Comparison of ENCODE assay signal across 26 mouse cellular contexts in genomic region chr2:172354761-172355160, GRCm38 (mm10). TPM values are rescaled to one million over a fixed set of nuclear protein-coding genes. Genes with fewer than 3 reads are reported as not detected.
DNase-seq lines count a peak whose midpoint lies in the region; ATAC-seq and TF ChIP-seq lines count a peak whose summit lies in the region.
"Had no signal": no experiment of that assay in that cellular context is flagged by ENCODE, and none has a peak within 500 bp of the region (broad histone marks: within the 10 kb centered on the region; RNA-seq: fewer than 3 reads in every experiment).

No protein-coding gene starts in this region.

- no peak overlapping the region for H3K4me2 ChIP-seq in hindbrain, embryonic 12.5 days (replicated peaks)
- no peak overlapping the region for H3K4me2 ChIP-seq in hindbrain, embryonic 16.5 days (ENCODE audit: low read length)
- H3K4me2 ChIP-seq in midbrain, embryonic 13.5 days (replicated peaks): no peak overlapping the region
- no peak overlapping the region for H3K4me2 ChIP-seq in midbrain, embryonic 11.5 days
- H3K4me2 ChIP-seq in forebrain, postnatal 0 days (ENCODE audit: low read depth): no peak overlapping the region
- H3K4me2 ChIP-seq in neural tube, embryonic 15.5 days: no peak overlapping the region
- H3K4me2 ChIP-seq: embryonic facial prominence, embryonic 13.5 days; neural tube, embryonic 12.5 days had no signal

- no peak overlapping the region for H3K9ac ChIP-seq in hindbrain, embryonic 12.5 days
- H3K9ac ChIP-seq in hindbrain, embryonic 16.5 days (ENCODE audit: low read depth, low read length): no peak overlapping the region
- H3K9ac ChIP-seq in midbrain, embryonic 13.5 days (replicated peaks): no peak overlapping the region
- no peak overlapping the region for H3K9ac ChIP-seq in midbrain, embryonic 11.5 days (ENCODE audit: low read length)
- no peak overlapping the region for H3K9ac ChIP-seq in forebrain, postnatal 0 days
- no peak overlapping the region for H3K9ac ChIP-seq in neural tube, embryonic 15.5 days (replicated peaks)
- H3K9ac ChIP-seq: embryonic facial prominence, embryonic 13.5 days; neural tube, embryonic 12.5 days had no signal

- H3K9me3 ChIP-seq in hindbrain, embryonic 12.5 days (replicated peaks): no peaks in the 10 kb centered on the region
- H3K9me3 ChIP-seq in hindbrain, embryonic 16.5 days (ENCODE audit: control insufficient read depth, low read length): no peaks in the 10 kb centered on the region
- no peaks in the 10 kb centered on the region for H3K9me3 ChIP-seq in midbrain, embryonic 13.5 days
- H3K9me3 ChIP-seq in midbrain, embryonic 11.5 days (ENCODE audit: control insufficient read depth, low read length): no peaks in the 10 kb centered on the region
- no peaks in the 10 kb centered on the region for H3K9me3 ChIP-seq in forebrain, postnatal 0 days (ENCODE audit: low read length)
- H3K9me3 ChIP-seq in neural tube, embryonic 15.5 days (replicated peaks): no peaks in the 10 kb centered on the region
- H3K9me3 ChIP-seq: embryonic facial prominence, embryonic 13.5 days; G1E; heart, embryonic 10.5 days; neural tube, embryonic 12.5 days had no signal

- no peak overlapping the region for H3K4me3 ChIP-seq in hindbrain, embryonic 12.5 days
- H3K4me3 ChIP-seq in hindbrain, embryonic 16.5 days (ENCODE audit: low read length): no peak overlapping the region
- no peak overlapping the region for H3K4me3 ChIP-seq in midbrain, embryonic 13.5 days (replicated peaks)
- no peak overlapping the region for H3K4me3 ChIP-seq in midbrain, embryonic 11.5 days (ENCODE audit: low read depth, low read length)
- H3K4me3 ChIP-seq in forebrain, postnatal 0 days (ENCODE audit: low read depth, low read length): no peak overlapping the region
- H3K4me3 ChIP-seq in neural tube, embryonic 15.5 days (replicated peaks): no peak overlapping the region
- H3K4me3 ChIP-seq: embryonic facial prominence, embryonic 13.5 days; erythroblast, embryonic 14.5 days; gastrocnemius, adult 2 months; heart, embryonic 10.5 days; neural tube, embryonic 12.5 days had no signal

- WGBS in hindbrain, embryonic 12.5 days: 77% methylated on average over 9 of the region's 9 CpGs
- WGBS in hindbrain, embryonic 16.5 days: 50% methylated on average over 9 of the region's 9 CpGs
- 65% methylated on average over 9 of the region's 9 CpGs for WGBS in midbrain, embryonic 13.5 days
- 82% methylated on average over 9 of the region's 9 CpGs for WGBS in midbrain, embryonic 11.5 days
- WGBS in forebrain, postnatal 0 days: 24% methylated on average over 9 of the region's 9 CpGs
- 38% methylated on average over 9 of the region's 9 CpGs for WGBS in neural tube, embryonic 15.5 days

- H3K4me1 ChIP-seq in hindbrain, embryonic 12.5 days: peaks cover 4% of the 10 kb centered on the region; the same call in 1 of the 2 replicates
- peaks cover 10% of the 10 kb centered on the region; the same call in 1 of the 2 replicates for H3K4me1 ChIP-seq in hindbrain, embryonic 16.5 days (ENCODE audit: control insufficient read depth, insufficient read depth, low read depth, low read length)
- H3K4me1 ChIP-seq in midbrain, embryonic 13.5 days (replicated peaks): peaks cover 10% of the 10 kb centered on the region
- no peaks in the 10 kb centered on the region for H3K4me1 ChIP-seq in midbrain, embryonic 11.5 days (ENCODE audit: control insufficient read depth, insufficient read depth, low read length)
- peaks cover 26% of the 10 kb centered on the region for H3K4me1 ChIP-seq in forebrain, postnatal 0 days (ENCODE audit: insufficient read depth)
- peaks cover 22% of the 10 kb centered on the region for H3K4me1 ChIP-seq in neural tube, embryonic 15.5 days
- H3K4me1 ChIP-seq: embryonic facial prominence, embryonic 13.5 days; neural tube, embryonic 12.5 days had no signal

- no peaks in the 10 kb centered on the region for H3K27me3 ChIP-seq in hindbrain, embryonic 12.5 days
- no peaks in the 10 kb centered on the region for H3K27me3 ChIP-seq in hindbrain, embryonic 16.5 days (replicated peaks; ENCODE audit: control insufficient read depth, insufficient read depth, low read length)
- H3K27me3 ChIP-seq in midbrain, embryonic 13.5 days: no peaks in the 10 kb centered on the region
- no peaks in the 10 kb centered on the region for H3K27me3 ChIP-seq in midbrain, embryonic 11.5 days (ENCODE audit: control insufficient read depth, insufficient read depth, low read length)
- H3K27me3 ChIP-seq in forebrain, postnatal 0 days (ENCODE audit: insufficient read depth, low read length): no peaks in the 10 kb centered on the region
- no peaks in the 10 kb centered on the region for H3K27me3 ChIP-seq in neural tube, embryonic 15.5 days (replicated peaks)
- H3K27me3 ChIP-seq: embryonic facial prominence, embryonic 13.5 days; neural tube, embryonic 12.5 days; Patski had no signal

- no peak for TF ChIP-seq CTCF in forebrain, postnatal 0 days (IDR thresholded peaks at IDR 0.05; ENCODE audit: low read depth)

- DNase-seq in midbrain, embryonic 11.5 days (ENCODE audit: low spot score, missing footprints): no peak
- no peak for DNase-seq in forebrain, postnatal 0 days
- no peak for DNase-seq in lung, postnatal 36 days
- DNase-seq: adrenal gland, adult 2 months; cerebellum, adult 2 months; cerebellum, postnatal 36 days; embryo, embryonic 11 days; gastrocnemius, adult 2 months; heart, postnatal 4 days; kidney, postnatal 36 days; layer of hippocampus, adult 9-11 months; lung, adult 2 months; lung, postnatal 14 days; right cerebral cortex, postnatal 14 days had no signal

- peaks cover 49% of the 10 kb centered on the region for H3K36me3 ChIP-seq in hindbrain, embryonic 12.5 days
- no peaks in the 10 kb centered on the region for H3K36me3 ChIP-seq in hindbrain, embryonic 16.5 days (ENCODE audit: control insufficient read depth, insufficient read depth, low read length)
- H3K36me3 ChIP-seq in midbrain, embryonic 13.5 days: peaks cover 45% of the 10 kb centered on the region
- H3K36me3 ChIP-seq in midbrain, embryonic 11.5 days (ENCODE audit: control insufficient read depth, insufficient read depth, low read length): peaks cover 28% of the 10 kb centered on the region
- H3K36me3 ChIP-seq in forebrain, postnatal 0 days (ENCODE audit: insufficient read depth): no peaks in the 10 kb centered on the region; the same call in 1 of the 2 replicates
- peaks cover 4% of the 10 kb centered on the region; the same call in 1 of the 2 replicates for H3K36me3 ChIP-seq in neural tube, embryonic 15.5 days

- 0 out of 2 replicates have a peak overlapping the region, but pooled peaks have one; percentile 12 for H3K27ac ChIP-seq in hindbrain, embryonic 12.5 days
- H3K27ac ChIP-seq in hindbrain, embryonic 16.5 days (ENCODE audit: low read depth, low read length): no peak overlapping the region
- H3K27ac ChIP-seq in midbrain, embryonic 13.5 days: peak overlapping the region; percentile 51; the same call in 1 of the 2 replicates
- H3K27ac ChIP-seq in midbrain, embryonic 11.5 days (ENCODE audit: low read depth, low read length): no peak overlapping the region
- H3K27ac ChIP-seq in forebrain, postnatal 0 days (ENCODE audit: low read depth, low read length): 0 out of 2 replicates have a peak overlapping the region, but pooled peaks have one; percentile 35
- H3K27ac ChIP-seq in neural tube, embryonic 15.5 days (replicated peaks): peak overlapping the region; percentile 48
- H3K27ac ChIP-seq: gastrocnemius, adult 2 months; heart, embryonic 10.5 days; neural tube, embryonic 12.5 days had no signal

- ATAC-seq in hindbrain, embryonic 12.5 days (ENCODE audit: low FRiP score): no peak
- no peak for ATAC-seq in hindbrain, embryonic 16.5 days
- ATAC-seq in midbrain, embryonic 13.5 days: peak; percentile 28; the same call in 1 of the 2 replicates
- no peak for ATAC-seq in midbrain, embryonic 11.5 days (ENCODE audit: low FRiP score)
- peak; percentile 23; the same call in 1 of the 2 replicates for ATAC-seq in forebrain, postnatal 0 days
- ATAC-seq in neural tube, embryonic 15.5 days (ENCODE audit: low FRiP score): no peak
- no peak for ATAC-seq in CD4-positive, CD25-positive, alpha-beta regulatory T cell, adult 4 months
- ATAC-seq: intestine, postnatal 0 days; Patski had no signal

RNA-seq across cellular contexts. Expression of gene Fam210b, which starts 9.4 kb away (rescaled TPM):
- polyA plus RNA-seq in hindbrain, embryonic 12.5 days (2016; fragmentation: Nextera tagmentation; extraction: Ambion mirVana): 31.8 and 33.1 TPM in 2 replicates
- polyA plus RNA-seq in hindbrain, embryonic 16.5 days (2015; fragmentation: Nextera tagmentation; extraction: Ambion mirVana): 18.8 and 20.8 TPM in 2 replicates
- 24.4 and 30.2 TPM in 2 replicates for polyA plus RNA-seq in midbrain, embryonic 13.5 days (2015; fragmentation: Nextera tagmentation; extraction: Ambion mirVana)
- polyA plus RNA-seq in midbrain, embryonic 11.5 days (2014; fragmentation: Nextera tagmentation; extraction: Ambion mirVana): 32.2 and 33.0 TPM in 2 replicates
- total RNA-seq in forebrain, postnatal 0 days (2014; rRNA removed): 14.9 and 17.5 TPM in 2 replicates
- 43.5 and 49.3 TPM in 2 replicates for polyA plus RNA-seq in forebrain, postnatal 0 days (2015; fragmentation: Nextera tagmentation; extraction: Ambion mirVana)
- polyA plus RNA-seq in neural tube, embryonic 15.5 days (2015; fragmentation: Nextera tagmentation; extraction: Ambion mirVana): 18.7 and 19.5 TPM in 2 replicates
- polyA plus RNA-seq in CD4-positive, CD25-positive, alpha-beta regulatory T cell, adult 4 months (2017; shearing (Covaris generic)): 1 to 10 TPM; 7.8 to 9.8 TPM

RNA-seq across cellular contexts. Expression of gene Aurka, which starts 15.6 kb away (rescaled TPM):
- 78.8 and 85.6 TPM in 2 replicates for polyA plus RNA-seq in hindbrain, embryonic 12.5 days (2016; fragmentation: Nextera tagmentation; extraction: Ambion mirVana)
- polyA plus RNA-seq in hindbrain, embryonic 16.5 days (2015; fragmentation: Nextera tagmentation; extraction: Ambion mirVana): 17.0 and 20.8 TPM in 2 replicates
- 42.1 and 43.3 TPM in 2 replicates for polyA plus RNA-seq in midbrain, embryonic 13.5 days (2015; fragmentation: Nextera tagmentation; extraction: Ambion mirVana)
- 163 and 169 TPM in 2 replicates for polyA plus RNA-seq in midbrain, embryonic 11.5 days (2014; fragmentation: Nextera tagmentation; extraction: Ambion mirVana)
- 4.7 and 9.2 TPM in 2 replicates for total RNA-seq in forebrain, postnatal 0 days (2014; rRNA removed)
- 8.8 and 10.4 TPM in 2 replicates for polyA plus RNA-seq in forebrain, postnatal 0 days (2015; fragmentation: Nextera tagmentation; extraction: Ambion mirVana)
- 11.7 and 34.1 TPM in 2 replicates for polyA plus RNA-seq in neural tube, embryonic 15.5 days (2015; fragmentation: Nextera tagmentation; extraction: Ambion mirVana)
- polyA plus RNA-seq in CD4-positive, CD25-positive, alpha-beta regulatory T cell, adult 4 months (2017; shearing (Covaris generic)): 1 to 10 TPM; 4.0 to 9.2 TPM

RNA-seq across cellular contexts. Expression of gene Cstf1, which starts 15.7 kb away (rescaled TPM):
- polyA plus RNA-seq in hindbrain, embryonic 12.5 days (2016; fragmentation: Nextera tagmentation; extraction: Ambion mirVana): 37.3 and 37.5 TPM in 2 replicates
- polyA plus RNA-seq in hindbrain, embryonic 16.5 days (2015; fragmentation: Nextera tagmentation; extraction: Ambion mirVana): 20.8 and 23.8 TPM in 2 replicates
- 30.5 and 31.6 TPM in 2 replicates for polyA plus RNA-seq in midbrain, embryonic 13.5 days (2015; fragmentation: Nextera tagmentation; extraction: Ambion mirVana)
- 48.0 and 50.2 TPM in 2 replicates for polyA plus RNA-seq in midbrain, embryonic 11.5 days (2014; fragmentation: Nextera tagmentation; extraction: Ambion mirVana)
- 30.3 and 37.6 TPM in 2 replicates for total RNA-seq in forebrain, postnatal 0 days (2014; rRNA removed)
- 28.9 and 29.3 TPM in 2 replicates for polyA plus RNA-seq in forebrain, postnatal 0 days (2015; fragmentation: Nextera tagmentation; extraction: Ambion mirVana)
- polyA plus RNA-seq in neural tube, embryonic 15.5 days (2015; fragmentation: Nextera tagmentation; extraction: Ambion mirVana): 22.4 and 27.5 TPM in 2 replicates
- 10 to 100 TPM; 37.0 to 48.5 TPM for polyA plus RNA-seq in CD4-positive, CD25-positive, alpha-beta regulatory T cell, adult 4 months (2017; shearing (Covaris generic))

RNA-seq across cellular contexts. Expression of gene Cass4, which starts 38.8 kb away (rescaled TPM):
- polyA plus RNA-seq in hindbrain, embryonic 12.5 days (2016; fragmentation: Nextera tagmentation; extraction: Ambion mirVana): 0.14 and 0.38 TPM in 2 replicates
- 0.06 and 0.19 TPM in 2 replicates for polyA plus RNA-seq in hindbrain, embryonic 16.5 days (2015; fragmentation: Nextera tagmentation; extraction: Ambion mirVana)
- polyA plus RNA-seq in midbrain, embryonic 13.5 days (2015; fragmentation: Nextera tagmentation; extraction: Ambion mirVana): 0.10 and 0.12 TPM in 2 replicates
- polyA plus RNA-seq in midbrain, embryonic 11.5 days (2014; fragmentation: Nextera tagmentation; extraction: Ambion mirVana): 0.31 TPM in 1 of 2 replicates, not detected in the other
- 0.08 and 0.24 TPM in 2 replicates for total RNA-seq in forebrain, postnatal 0 days (2014; rRNA removed)
- 0.12 and 0.13 TPM in 2 replicates for polyA plus RNA-seq in forebrain, postnatal 0 days (2015; fragmentation: Nextera tagmentation; extraction: Ambion mirVana)
- 0.17 and 1.1 TPM in 2 replicates for polyA plus RNA-seq in neural tube, embryonic 15.5 days (2015; fragmentation: Nextera tagmentation; extraction: Ambion mirVana)
- polyA plus RNA-seq in CD4-positive, CD25-positive, alpha-beta regulatory T cell, adult 4 months (2017; shearing (Covaris generic)): 10 to 100 TPM in 1 of 2 experiments, 1 to 10 TPM in 1; 6.8 to 10.5 TPM
- polyA plus RNA-seq: erythroblast, embryonic 14.5 days; Patski had no signal

Comparison
In these comparisons a context has a peak if more than half of its experiments do, and no peak if none do; other contexts are left out.
1. ATAC-seq: peak in midbrain, embryonic 13.5 days (single experiment) and forebrain, postnatal 0 days (single experiment); none in hindbrain, embryonic 12.5 days (single experiment), hindbrain, embryonic 16.5 days (single experiment), midbrain, embryonic 11.5 days (single experiment), neural tube, embryonic 15.5 days (single experiment) and CD4-positive, CD25-positive, alpha-beta regulatory T cell, adult 4 months (single experiment).
2. H3K27ac ChIP-seq: peak in hindbrain, embryonic 12.5 days (single experiment), midbrain, embryonic 13.5 days (single experiment), forebrain, postnatal 0 days (single experiment) and neural tube, embryonic 15.5 days (single experiment); none in hindbrain, embryonic 16.5 days (single experiment) and midbrain, embryonic 11.5 days (single experiment).